Mouse (Mus musculus) erythroblast, embryonic 14.5 days (primary cell): Measurements from ENCODE around the gene Ppl.

ENCODE experiments used
- GATA1 ChIP-seq: IDR thresholded peaks from 2 replicates; pipeline ENCODE4 v1.6.1; 2012; ENCODE audit warnings: low read length, inconsistent platforms, mixed read lengths
- TAL1 ChIP-seq: IDR thresholded peaks from 3 replicates; pipeline ENCODE4 v1.6.1; 2012; ENCODE audit warnings: low read length, inconsistent platforms, mixed read lengths

DNA sequence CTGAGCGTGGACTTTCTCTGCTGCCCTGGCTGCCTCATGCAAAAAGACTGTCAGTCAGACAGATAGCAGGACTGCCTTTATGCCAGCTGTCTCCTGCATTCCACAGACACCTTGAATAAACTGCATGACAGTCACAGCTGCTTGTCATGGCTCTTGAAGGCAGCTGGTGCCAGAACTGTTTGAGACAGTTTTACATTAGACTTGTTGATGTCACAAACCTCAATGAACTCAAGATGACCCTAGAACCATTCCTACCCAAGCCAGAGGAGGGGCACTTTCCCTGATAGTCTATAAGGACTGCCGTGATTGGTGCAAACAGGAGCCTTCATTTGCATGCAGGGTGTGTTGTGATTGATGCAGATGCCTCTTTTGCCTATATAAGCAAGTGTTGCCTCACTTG, 18.6 kb downstream of the Ppl start:
- TF ChIP-seq GATA1 (no peak), TAL1 (no peak)
